Mouse (Mus musculus): ENCODE measurements at regions not wholly inside any gene's neighbourhood (a gene's known extent, or its start where the extent isn't known, plus 50 kb on each side); places are given as distances from the start of the nearest gene placed in this dataset.

DNA sequence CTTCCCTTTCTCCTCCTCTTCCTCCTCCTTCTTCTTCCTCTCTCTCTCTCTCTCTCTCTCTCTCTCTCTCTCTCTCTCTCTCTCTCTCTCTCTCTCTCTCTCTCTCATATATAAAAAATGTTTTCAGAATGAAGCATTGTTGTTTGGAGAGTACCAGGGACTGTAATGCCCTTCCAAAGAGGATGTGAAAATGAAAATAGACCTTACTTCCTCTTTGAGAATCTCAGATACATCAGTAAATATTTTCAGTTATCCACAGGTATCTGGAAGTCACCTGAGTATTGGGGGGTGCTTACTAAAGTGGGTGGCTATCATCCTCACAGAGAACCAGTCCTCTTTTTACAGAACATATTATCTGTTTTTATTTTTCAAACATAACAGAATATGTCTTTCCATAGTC is 632.6 kb upstream of the Gm10131 start:
- no peak for TF ChIP-seq POLR2A (IDR thresholded peaks at IDR 0.05; ENCODE audit: borderline replicate concordance, control insufficient read depth, low read depth, low read length)
- no peak for TF ChIP-seq CTCF (IDR thresholded peaks at IDR 0.05; ENCODE audit: control insufficient read depth, insufficient read depth, low read length)
